Mouse (Mus musculus): ENCODE results near the gene Gins1.
"Not testable (repeated sequence)": the region's sequence is repeated elsewhere in the genome, so short reads cannot be mapped to it uniquely, and the experiment has no call there.

Gins1 gene

DNA sequence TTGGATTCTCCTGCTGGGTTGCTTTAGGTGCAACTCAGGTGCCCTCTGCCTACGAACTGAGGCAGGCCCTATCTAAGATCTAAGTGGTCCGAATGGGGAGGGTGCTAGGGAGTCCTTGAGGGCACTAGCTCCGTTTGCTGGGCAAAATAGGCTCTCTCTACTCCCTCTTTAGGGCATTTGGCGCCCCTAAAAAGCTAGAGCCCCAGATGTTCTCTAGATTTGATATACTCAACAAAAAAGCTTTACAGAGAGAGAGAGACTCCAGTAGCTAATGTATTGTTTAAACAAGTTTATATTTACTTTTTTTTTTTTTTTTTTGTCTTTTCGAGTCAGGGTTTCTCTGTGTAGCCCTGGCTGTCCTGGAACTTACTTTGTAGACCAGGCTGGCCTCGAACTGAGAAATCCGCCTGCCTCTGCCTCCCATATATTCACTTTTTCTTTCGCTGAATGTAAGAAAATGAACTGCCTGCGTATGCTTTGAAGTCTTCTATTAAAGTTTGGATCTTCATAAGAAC lies at the start of gene Gins1:
Gene Gins1 (plus strand): TSS at position 465 of the 515 bp plus-strand sequence.
- no peak for DNase-seq (ENCODE audit: low spot score)

DNA sequence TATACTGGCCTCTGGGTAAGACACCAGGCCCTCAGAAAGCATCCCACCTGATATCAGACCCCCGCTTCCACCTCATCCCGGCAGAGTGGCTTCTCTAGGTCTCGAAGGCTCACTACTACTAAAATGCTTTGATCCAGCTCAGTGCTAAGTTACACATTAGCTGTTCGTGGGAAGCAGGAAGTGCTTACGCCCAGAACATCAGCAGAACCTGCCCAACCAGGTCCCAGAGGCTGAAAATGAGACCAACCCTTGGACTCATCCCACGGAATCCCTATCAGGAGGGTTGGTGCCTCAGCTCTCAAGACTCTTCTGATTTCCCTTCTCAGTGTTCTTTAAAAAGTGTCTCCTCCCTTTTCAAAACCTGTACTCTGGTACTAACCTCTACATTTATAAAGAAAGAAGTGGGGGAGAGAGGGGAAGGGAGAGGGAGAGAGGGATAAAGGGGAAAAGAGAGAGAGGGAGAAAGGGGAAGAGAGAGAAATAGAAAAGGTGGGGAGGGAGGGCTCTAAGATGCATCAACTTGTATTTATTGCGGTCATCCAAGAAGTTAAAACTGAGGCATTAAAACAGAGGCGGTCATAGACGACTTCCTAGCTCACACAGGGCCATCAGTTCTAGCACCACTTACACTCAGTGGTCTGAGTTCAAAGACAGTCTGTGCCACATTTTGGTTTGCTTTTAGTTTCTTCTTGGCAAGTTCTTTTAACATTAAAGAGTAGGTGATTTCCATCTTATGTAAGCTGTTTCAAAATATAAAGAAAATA lies 46.3 kb upstream of the Gins1 start:
- no peak for DNase-seq (ENCODE audit: low spot score)

GRCm38 (mm10) chr2:150859709-150860470 lies 45.3 kb upstream of the Gins1 start:
- no peak for DNase-seq (ENCODE audit: low spot score)

DNA sequence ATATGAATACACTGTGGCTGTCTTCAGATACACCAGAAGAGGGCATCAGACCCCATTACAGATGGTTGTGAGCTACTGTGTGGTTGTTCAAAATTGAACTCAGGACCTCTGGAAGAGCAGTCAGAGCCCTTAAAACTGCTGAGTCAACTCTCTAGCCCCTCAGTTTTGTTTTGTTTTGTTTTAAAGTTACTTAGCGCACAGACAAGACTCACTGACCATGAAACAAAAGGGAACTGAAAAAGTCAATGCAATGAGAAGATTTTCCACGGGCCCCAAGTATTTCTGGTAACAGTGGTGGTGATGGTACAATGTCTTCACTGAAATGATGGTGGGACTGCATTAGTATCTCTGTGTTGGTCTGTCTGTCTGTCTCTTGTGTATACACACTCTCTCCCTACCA lies 44.1 kb upstream of the Gins1 start:
- no peak for DNase-seq (ENCODE audit: low spot score)

GRCm38 (mm10) chr2:150867021-150867420 lies 38.2 kb upstream of the Gins1 start:
- no peak for DNase-seq (ENCODE audit: low spot score)

GRCm38 (mm10) chr2:150869446-150869845 lies 35.8 kb upstream of the Gins1 start:
- DNase-seq (ENCODE audit: low spot score) = no peak

DNA sequence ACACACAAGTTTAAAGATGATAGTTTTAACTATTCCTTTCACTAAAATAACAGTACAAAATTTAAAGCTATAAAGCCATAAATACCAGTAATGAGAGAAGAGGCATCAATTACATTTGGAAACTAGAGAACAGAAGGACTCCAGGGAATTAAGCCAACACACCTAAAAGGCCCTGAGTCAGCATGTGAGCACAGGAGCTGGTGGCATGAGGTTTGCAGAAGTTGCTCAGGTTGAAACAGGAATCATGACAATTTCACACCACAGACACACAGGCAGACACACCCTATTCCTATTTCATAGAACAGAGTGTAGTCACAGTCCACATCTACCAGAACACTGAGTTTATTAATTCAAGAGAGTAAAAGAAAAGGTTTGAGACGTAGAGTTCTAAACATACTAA lies 30.7 kb upstream of the Gins1 start:
- no peak for DNase-seq (ENCODE audit: low spot score)

- DNase-seq (ENCODE audit: low spot score) = no peak
These were observed 30.0 kb upstream of the Gins1 start for GRCm38 (mm10) chr2:150875226-150875625.

- no peak for DNase-seq (ENCODE audit: low spot score)
These were observed 27.6 kb upstream of the Gins1 start for GRCm38 (mm10) chr2:150877561-150877960.

DNA sequence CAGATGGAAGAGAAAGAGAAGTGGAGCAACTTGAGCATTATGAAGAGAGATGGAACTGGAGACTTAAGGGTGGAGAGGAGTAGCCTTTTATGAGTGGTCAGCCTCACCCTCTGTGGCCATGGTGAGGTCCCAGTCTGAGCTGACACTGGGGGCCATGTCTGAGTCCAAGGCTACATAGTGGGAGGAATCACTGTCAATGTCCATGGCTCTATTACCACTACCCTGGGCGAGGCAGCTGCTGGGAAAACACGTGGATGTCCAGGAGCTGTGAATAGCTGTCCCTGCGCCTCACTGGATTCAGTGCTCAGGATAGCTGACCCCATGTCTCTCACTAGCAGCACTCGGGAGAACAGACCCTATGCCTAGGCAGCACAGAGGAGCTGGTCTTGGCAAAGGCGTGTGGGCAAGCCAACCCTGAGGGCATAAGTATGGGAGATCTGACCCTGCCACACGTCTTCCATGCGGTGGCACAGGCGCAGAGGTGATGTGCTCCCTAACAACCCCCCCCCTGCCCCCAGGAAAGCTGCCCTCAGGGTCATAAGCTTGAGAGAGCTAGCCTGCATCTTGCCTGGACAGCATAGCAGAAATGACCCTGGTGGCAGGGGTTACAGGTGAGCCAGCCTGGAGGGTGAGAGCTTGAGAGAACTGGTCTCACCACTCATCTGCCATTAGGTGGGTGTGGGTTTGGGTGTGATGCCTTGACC lies 21.0 kb upstream of the Gins1 start:
- no peak for DNase-seq (ENCODE audit: low spot score)

DNA sequence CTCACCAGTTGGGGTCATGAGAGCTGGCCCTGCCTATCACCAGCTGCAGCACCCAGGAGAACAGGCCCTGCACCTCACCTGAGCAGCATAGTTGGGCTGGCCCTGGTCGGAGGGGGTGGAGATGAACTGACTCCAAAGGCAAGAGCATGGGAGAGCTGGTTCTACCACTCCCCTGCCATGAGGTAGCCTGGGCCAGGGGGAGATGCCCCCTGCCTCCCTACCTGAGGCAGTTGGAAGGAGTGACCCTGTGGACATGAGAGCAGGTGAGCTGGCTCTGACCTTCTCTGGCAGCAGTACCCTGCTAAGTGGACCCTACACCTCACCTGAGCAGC lies 20.5 kb upstream of the Gins1 start:
- DNase-seq (ENCODE audit: low spot score) = no peak

DNA sequence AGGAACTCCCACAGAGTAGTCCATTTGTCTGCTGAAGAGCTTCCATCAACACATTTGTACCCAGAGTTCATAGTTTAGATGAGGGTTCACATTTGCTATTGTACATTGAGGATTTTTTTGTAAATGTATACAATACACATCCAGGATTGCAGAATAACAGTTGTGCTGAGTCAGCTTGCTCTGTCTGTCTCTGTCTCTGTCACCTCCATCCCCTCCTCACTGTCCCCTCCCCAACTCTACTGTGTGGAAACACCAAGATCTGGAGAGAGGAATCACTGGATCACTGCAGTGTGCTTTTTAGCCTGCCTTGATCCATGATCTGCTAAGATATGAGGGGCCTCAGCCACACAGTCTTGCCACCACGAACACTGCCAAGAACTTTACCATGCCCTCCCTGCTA lies 19.4 kb upstream of the Gins1 start:
- no peak for DNase-seq (ENCODE audit: low spot score)

DNA sequence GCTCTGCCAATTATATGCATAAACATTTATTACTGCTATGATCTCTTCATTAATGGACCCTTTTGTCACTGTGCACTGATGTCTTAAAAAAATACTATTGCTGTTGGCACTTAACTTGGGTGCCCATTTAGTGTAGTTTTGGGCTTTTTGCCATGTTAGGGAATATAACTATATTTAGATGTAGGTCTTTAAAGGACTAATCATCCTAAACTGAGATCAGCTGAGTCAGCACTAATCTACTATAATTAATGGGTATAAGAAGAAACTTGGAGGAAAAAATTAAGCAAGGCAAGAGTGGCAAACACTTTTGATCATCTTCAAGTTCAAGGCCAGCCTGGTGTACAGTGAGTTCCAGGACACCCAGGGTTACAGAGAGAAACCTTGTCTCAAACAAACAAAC lies 18.9 kb upstream of the Gins1 start:
- no peak for DNase-seq (ENCODE audit: low spot score)

- no peak for DNase-seq (ENCODE audit: low spot score)
These were observed 17.8 kb upstream of the Gins1 start for GRCm38 (mm10) chr2:150887370-150887769.

- DNase-seq (ENCODE audit: low spot score) = no peak
These were observed 10.5 kb upstream of the Gins1 start for GRCm38 (mm10) chr2:150894617-150895267.

DNA sequence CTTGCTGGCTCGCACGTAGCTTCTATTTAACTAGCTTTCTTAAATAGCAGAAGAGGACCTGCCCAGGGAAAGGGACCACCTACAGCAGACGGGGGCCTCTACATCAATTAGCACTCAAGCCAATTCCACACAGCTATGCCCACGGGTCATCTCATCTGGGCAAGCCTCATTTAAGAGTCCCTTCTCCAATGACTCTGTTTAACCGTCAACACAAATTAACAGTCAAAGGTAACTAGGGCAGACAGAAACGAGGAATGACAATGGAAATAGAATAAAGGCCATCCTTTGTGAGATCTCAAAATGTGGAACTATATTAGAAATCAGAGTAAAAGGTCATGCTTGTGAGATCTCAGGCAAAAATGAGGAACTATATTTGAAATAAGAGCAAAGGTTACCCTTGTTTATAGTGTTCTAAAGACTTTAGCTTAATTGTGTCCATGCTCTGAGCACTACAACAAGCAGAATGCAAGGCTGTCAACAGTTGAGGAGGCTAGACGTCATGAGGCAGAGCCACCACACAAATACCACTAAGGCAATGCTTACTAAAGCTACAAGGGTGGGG lies 9.4 kb upstream of the Gins1 start:
- DNase-seq (ENCODE audit: low spot score) = no peak

DNA sequence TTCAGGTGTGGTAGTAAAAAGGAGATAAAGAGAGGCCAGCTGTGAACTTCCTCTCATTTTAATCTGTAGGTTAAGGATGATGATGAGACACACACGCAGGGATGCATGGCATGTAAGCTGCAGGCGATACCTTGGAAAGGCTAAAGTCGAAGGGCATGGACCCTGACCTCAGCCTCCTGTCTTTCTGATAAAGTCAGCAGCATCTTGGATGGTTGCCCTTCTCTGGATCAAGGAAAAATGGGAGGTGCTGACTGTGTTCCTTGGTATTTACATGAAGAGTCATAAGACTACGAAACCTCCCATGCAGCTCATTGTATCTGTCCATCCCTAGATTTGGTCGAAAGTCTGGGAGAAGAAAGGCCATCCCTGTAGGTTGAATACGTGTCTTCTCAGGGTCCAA lies 4.9 kb upstream of the Gins1 start:
- DNase-seq (ENCODE audit: low spot score) = no peak

- DNase-seq (ENCODE audit: low spot score) = no peak
These were observed 2.9 kb upstream of the Gins1 start for GRCm38 (mm10) chr2:150902347-150902746.

GRCm38 (mm10) chr2:150904272-150904935 lies 796 bp upstream of the Gins1 start, which contains the start of gene Abhd12:
TSS of gene Abhd12 (minus strand) at chr2:150904741.
- peak; percentile 93 for DNase-seq (ENCODE audit: low spot score)

- not testable (repeated sequence) for DNase-seq (ENCODE audit: low spot score)
These were observed 3.7 kb downstream of the Gins1 start for GRCm38 (mm10) chr2:150908881-150909280.

GRCm38 (mm10) chr2:150909429-150910039 lies 4.3 kb downstream of the Gins1 start:
- DNase-seq (ENCODE audit: low spot score) = peak; percentile 85

Measured in left cerebral cortex, adult 11 months (tissue).